Mouse (Mus musculus) frontal cortex, postnatal 36 days (tissue): ENCODE measurements around the gene Kars.

Source experiments
- DNase-seq, 2 experiments: peaks; one replicate each; pipeline ENCODE4 v3.0.0; 2022; ENCODE audit warnings: low spot score in 2 of 2

The Kars gene

GRCm38 (mm10) chr8:111982116-111982515 is 29.0 kb downstream of the Kars start:
- no peak for DNase-seq

GRCm38 (mm10) chr8:111978147-111978546 is 33.0 kb downstream of the Kars start:
- DNase-seq, result no peak

GRCm38 (mm10) chr8:111976326-111976725 is 34.8 kb downstream of the Kars start:
- no peak for DNase-seq

- DNase-seq, result no peak
These were observed 35.4 kb downstream of the Kars start for GRCm38 (mm10) chr8:111975706-111976105.

GRCm38 (mm10) chr8:111974138-111974537 is 37.0 kb downstream of the Kars start:
- no peak for DNase-seq

GRCm38 (mm10) chr8:111968991-111969390 is 42.1 kb downstream of the Kars start:
- DNase-seq, result no peak

- no peak for DNase-seq
These were observed 42.6 kb downstream of the Kars start for GRCm38 (mm10) chr8:111968541-111968940.

- no peak for DNase-seq
These were observed 43.8 kb downstream of the Kars start for GRCm38 (mm10) chr8:111967246-111967870.

GRCm38 (mm10) chr8:111964849-111965561 is 46.1 kb downstream of the Kars start:
- DNase-seq, result no peak

- DNase-seq, result no peak
These were observed 46.8 kb downstream of the Kars start for GRCm38 (mm10) chr8:111964351-111964750.

- DNase-seq, result no peak
These were observed 47.6 kb downstream of the Kars start for GRCm38 (mm10) chr8:111963546-111963945.

GRCm38 (mm10) chr8:111963091-111963490 is 48.0 kb downstream of the Kars start:
- no peak for DNase-seq

- DNase-seq, result no peak
These were observed 48.5 kb downstream of the Kars start for GRCm38 (mm10) chr8:111962589-111962988.

- no peak for DNase-seq
These were observed 49.8 kb downstream of the Kars start for GRCm38 (mm10) chr8:111961330-111961729.

- no peak for DNase-seq
These were observed 50.4 kb downstream of the Kars start for GRCm38 (mm10) chr8:111960591-111961321.

- DNase-seq, result no peak
These were observed 53.9 kb downstream of the Kars start for GRCm38 (mm10) chr8:111957231-111957630.

GRCm38 (mm10) chr8:111955879-111956278 is 55.2 kb downstream of the Kars start:
- no peak for DNase-seq

GRCm38 (mm10) chr8:111954844-111955594 is 56.1 kb downstream of the Kars start:
- DNase-seq, result no peak

- DNase-seq, result no peak
These were observed 59.2 kb downstream of the Kars start for GRCm38 (mm10) chr8:111951936-111952335.

GRCm38 (mm10) chr8:111951317-111951716 is 59.8 kb downstream of the Kars start:
- DNase-seq, result peak; percentile 57 to 81

- no peak for DNase-seq
These were observed 60.3 kb downstream of the Kars start for GRCm38 (mm10) chr8:111950846-111951245.

GRCm38 (mm10) chr8:111947954-111948353 is 63.2 kb downstream of the Kars start:
- no peak for DNase-seq
